Mouse (Mus musculus) lung, postnatal 10 days (tissue): ENCODE measurements at regions not wholly inside any gene's neighbourhood (a gene's known extent, or its start where the extent isn't known, plus 50 kb on each side); places are given as distances from the start of the nearest gene placed in this dataset.

ENCODE experiments used
- DNase-seq: peaks from one replicate; pipeline ENCODE4 v3.0.0; 2021

DNA sequence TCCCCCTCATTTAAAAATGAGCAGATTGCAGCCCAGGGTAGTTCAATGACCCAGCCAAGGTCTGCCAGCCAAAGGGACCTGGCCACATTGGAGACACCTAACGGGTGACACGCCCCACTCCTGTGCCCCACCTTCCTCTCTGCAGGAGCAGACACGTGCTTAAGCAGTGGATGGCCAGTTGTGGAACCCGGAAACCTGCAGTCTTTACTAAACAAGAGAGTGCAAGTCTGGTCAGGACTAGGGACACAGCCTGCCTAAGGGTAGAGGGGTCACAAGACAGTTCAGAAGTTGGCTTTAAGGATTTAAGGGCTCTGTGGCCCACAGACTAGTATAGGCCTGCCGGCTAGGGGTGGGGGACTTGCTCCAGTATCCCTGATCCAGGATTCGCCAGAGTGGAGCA is 179.2 kb upstream of the Gm4791 start:
- no peak for DNase-seq

GRCm38 (mm10) chr9:46816126-46816525 is 182.4 kb upstream of the Gm4791 start:
- DNase-seq: peak; percentile 15

DNA sequence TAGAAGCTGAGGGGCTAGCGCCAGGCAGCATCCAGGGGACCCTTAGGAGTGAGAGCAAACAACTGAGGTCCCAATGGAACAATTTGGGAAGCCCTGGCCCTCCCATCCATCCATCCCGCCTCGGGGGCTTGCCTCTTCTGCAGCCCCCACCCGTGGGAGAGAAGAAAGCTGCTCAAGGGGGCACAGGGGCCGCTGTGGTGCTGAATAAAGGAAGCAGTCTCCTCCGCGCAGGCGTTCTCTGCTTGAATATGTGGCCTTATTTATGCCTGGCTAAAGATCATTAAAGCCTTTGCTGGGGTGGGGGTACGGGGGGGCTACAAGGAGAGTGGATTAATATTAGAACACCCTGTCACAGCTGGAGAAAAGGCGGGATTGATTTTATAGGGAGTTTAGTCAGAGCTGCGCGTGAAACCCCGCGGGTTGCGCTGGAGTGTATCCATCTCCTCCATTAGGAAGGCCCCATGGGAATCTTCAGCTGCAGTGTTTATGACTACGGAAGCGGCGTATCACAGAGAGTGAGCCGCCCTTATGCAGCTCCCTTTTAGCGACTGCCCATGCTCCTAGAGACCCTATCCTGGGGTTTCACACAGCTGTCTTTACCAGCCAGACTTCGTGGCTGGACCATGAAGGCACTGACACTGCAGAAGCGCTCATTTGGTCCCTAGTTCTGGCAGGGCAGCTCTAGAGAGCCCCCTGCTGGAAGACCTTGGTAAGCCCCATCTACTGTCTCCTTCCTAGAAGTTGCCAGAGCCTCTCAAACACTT is 183.9 kb upstream of the Gm4791 start:
- peak; percentile 73 for DNase-seq

DNA sequence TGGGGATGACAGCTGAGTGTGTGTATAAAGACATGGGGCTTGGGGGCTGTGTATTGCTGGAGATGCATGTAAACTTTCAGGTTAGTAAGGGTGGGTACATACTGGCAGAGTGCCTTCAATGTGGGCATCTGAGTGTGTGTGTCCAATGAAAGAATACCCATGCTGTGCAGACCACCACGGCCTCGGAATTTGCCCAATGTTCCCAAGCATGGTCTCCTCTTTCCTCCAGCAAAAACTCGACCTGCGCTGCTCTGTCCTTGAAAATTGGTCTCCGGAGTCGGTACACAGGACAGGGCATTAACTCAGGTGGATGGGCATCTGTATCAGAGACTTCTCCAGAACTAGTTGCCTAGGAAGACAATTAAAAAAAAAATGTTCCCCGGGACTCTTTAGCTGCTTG is 188.3 kb upstream of the Gm4791 start:
- DNase-seq: no peak

GRCm38 (mm10) chr9:46795446-46795845 is 203.1 kb upstream of the Gm4791 start:
- no peak for DNase-seq

- no peak for DNase-seq
Measured at GRCm38 (mm10) chr9:46789036-46789435, 209.5 kb upstream of the Gm4791 start.

GRCm38 (mm10) chr9:46788456-46788855 is 210.1 kb upstream of the Gm4791 start:
- DNase-seq: no peak

GRCm38 (mm10) chr9:46784355-46784975 is 214.1 kb upstream of the Gm4791 start:
- no peak for DNase-seq

- no peak for DNase-seq
Measured at GRCm38 (mm10) chr9:46783597-46784354, 214.8 kb upstream of the Gm4791 start.

DNA sequence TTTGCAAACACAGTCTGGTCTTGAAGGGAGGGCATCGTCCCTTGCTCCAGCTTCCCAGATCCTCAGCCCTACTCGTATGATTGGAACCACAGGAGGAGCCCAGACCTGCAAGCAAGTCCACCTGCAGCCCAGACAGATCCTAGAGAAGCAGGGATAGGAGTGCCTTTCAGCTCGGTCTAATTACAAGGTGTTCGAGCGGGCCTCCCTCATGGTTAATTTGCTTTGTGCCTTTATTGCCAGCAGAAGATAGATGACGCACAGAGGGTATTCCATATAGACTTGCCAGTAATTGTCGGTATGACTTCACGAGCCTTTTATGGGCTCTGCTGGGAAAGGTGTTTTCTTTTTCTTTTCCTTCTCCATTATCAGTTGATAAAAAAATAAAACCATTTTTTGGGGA is 216.9 kb upstream of the Gm4791 start:
- no peak for DNase-seq

DNA sequence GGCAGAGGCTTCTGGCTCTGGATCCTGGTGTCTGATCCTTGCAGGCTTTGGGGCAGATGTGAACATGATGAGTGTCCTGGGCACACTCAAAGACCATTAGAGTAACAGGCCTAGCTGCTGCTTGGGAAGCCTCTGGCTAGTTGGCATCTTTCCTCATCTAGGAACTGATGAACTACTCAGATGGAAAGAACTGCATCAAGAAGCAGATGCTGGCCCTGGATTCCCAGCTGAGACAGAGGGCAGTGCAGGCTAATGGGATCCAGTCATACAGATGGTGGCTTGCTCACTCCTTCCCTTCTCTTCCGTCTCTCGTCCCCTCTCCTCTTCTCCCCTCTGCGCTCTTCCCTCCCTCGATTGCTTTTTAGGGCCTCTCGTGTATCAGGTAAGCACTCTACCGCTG is 219.8 kb upstream of the Gm4791 start:
- no peak for DNase-seq

GRCm38 (mm10) chr9:46774821-46775220 is 223.7 kb upstream of the Gm4791 start:
- DNase-seq: no peak

DNA sequence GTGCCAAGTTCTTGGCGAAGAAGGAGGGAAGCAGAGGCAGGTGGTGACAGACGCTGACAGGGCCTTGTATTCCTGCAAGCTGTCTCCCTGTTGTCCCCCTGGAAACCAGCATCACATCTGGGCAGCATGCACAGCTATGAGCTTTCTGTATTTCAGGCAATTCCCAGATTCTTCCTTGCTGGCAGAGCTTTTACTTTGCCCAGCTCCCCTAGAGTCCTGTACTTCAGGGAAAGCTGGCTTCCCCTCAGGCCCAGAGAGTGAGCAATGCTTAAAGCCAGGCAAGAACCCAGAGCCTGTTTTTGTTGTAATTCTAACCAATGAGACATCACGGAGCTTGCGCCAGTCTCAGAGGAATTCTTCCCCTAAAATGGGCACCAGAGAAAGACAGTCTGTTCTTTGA is 238.3 kb upstream of the Gm4791 start:
- no peak for DNase-seq

DNA sequence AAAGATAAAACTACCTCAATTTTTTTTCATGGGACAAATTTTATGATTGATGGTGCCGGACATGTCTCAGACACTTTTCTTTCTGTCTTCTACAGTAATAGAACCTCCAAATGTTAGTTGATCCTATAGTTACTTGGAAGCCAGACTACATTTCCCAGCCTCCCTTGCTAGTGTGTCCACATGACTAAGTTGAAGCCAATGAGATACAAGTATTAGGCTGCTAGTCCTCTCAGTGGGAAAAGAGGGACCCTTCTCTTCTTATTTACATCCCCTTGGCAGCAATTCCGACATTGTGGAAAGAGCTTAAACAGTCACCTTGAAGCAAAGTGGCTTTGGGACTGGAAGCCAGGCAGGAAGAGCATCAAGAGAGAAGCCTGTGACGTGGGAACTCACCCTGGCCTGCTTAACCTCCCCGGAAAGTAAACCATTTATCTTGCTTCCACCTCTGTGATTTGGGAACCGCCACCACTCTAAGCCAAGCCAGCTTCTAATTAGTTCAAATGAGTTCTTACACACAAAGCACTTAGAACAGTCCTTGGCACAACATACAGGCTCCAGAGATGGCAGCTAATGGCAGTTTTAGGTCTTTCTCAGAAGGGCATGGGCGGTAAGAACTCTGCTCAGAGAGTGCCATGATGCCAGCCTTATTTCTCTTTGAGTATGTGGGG is 241.4 kb upstream of the Gm4791 start:
- no peak for DNase-seq

GRCm38 (mm10) chr9:46751981-46752380 is 246.6 kb upstream of the Gm4791 start:
- DNase-seq: no peak

GRCm38 (mm10) chr9:46749441-46749840 is 249.1 kb upstream of the Gm4791 start:
- no peak for DNase-seq

DNA sequence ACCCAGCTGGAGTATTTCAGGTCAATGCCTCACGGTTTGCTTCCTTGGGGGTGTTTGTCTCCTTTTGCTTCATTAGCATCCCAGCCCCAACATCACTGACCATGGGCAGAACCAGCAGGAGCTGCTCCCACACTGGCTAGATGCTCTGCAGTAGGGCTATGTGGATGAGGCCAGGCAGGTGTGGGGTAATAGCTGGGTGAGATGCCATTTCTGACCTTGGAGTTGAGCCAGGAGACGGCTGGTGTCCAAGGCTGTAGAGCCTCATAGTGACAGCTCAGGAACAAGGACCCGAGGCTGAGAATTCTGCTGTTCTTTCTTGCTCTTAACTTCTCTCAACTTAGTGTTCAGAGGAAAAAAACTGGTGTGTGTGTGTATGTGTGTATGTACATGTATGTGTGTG is 252.3 kb upstream of the Gm4791 start:
- no peak for DNase-seq

- DNase-seq: no peak
Measured at GRCm38 (mm10) chr9:46740496-46740895, 258.0 kb upstream of the Gm4791 start.

DNA sequence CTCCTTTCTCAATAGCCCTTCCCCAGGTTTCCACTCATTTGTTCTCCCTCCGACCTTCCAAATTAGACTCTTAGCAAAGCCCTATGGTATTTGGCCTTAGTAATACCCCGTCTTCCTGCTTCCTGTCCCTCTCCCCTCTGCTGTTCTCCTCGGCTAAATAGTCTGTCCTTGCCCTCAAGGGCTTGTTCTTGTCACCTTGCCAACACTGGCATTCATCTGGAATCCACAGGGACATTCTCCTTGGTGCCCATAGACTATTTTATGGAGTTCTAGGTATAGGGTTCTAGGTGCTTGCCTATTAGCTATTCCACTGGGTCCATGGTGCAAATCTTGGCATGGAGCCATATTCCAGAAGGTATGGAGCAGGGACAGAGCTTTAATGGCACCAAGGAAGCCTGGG is 259.2 kb upstream of the Gm4791 start:
- no peak for DNase-seq

DNA sequence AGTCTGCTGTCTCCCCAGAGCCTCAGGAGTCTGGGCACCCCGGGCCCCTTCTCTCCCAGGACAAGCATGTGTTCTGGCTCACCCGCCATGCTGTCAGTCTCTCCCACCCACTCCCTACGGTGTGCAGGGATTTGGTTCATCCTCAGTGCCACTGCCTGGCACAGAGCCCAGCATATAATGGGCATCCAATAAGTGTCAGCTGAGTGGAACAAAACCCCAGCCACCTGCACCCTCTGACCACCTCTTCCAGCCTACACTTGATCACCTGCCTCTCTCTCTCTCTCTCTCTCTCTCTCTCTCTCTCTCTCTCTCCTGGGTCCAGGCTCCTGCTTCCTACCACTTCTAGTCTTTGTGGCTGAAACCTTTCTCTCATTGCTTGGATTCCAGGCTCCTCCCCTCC is 259.9 kb upstream of the Gm4791 start:
- DNase-seq: no peak

DNA sequence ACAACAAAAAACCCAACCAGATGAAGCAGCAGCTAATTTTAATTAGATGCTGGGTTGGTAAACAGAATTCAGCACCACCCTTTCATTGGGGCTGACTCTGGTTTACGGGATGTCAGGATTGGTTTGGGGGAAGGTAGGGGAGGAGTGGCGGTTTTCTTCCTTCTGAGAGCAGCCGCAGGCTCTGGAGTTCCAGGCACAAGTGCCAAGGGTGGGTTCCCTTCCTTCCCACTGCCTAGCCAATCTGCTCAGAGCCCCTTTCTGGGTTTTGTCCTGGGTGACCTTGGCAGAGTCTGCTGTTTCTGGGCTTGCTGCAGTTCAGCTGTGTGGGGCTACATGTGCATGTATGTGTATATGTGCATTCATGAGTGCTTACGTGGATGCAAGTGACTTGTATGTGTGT is 260.5 kb upstream of the Gm4791 start:
- DNase-seq: no peak

DNA sequence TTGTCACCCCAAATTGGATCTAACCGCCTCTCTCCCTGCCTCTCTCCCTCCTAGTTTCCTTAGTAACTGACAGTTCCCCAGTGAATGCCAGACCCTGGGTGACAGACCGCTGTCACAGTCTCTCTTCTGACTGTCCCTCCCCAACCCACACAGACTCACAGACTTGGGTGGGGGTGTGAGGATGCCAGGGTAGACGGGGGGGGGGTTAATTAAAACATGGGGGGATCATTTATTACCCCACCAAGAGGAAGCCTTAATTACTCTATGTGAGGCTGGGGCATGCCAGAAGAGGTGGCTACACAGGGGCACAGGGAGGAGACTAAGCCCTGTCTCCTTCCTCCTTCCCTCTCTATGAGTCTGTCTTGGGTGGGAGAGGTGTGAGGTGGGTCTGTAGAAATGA is 261.1 kb upstream of the Gm4791 start:
- no peak for DNase-seq

GRCm38 (mm10) chr9:46736232-46736631 is 262.3 kb upstream of the Gm4791 start:
- DNase-seq: no peak

GRCm38 (mm10) chr9:46735664-46736067 is 262.9 kb upstream of the Gm4791 start:
- peak; percentile 90 for DNase-seq
